Mouse (Mus musculus): ENCODE measurements around the gene Golt1a.

- TF ChIP-seq POLR2A (IDR thresholded peaks at IDR 0.05; ENCODE audit: control insufficient read depth in 1 of 2, insufficient read depth in 1 of 2, low read depth in 1 of 2, low read length in 2 of 2, poor library complexity in 1 of 2) (no peak), POLR2AphosphoS2 (IDR thresholded peaks at IDR 0.05; ENCODE audit: low read length) (no peak), CTCF (IDR thresholded peaks at IDR 0.05 in 2 of 3, conservative IDR thresholded peaks at IDR 0.05 in 1 of 3; ENCODE audit: control insufficient read depth in 1 of 3, insufficient read depth in 1 of 3, low read depth in 2 of 3, low read length in 3 of 3, poor library complexity in 1 of 3, severe bottlenecking in 1 of 3) (no peak)
These were observed 2.3 kb downstream of the Golt1a start for GRCm38 (mm10) chr1:133311946-133312345.

Data from MEL (cell line).